ENCODE assay signal across 9 mouse cellular contexts in genomic region chr9:5345291-5345898, GRCm38 (mm10). TPM values are rescaled to one million over a fixed set of nuclear protein-coding genes. Genes with fewer than 3 reads are reported as not detected.
DNase-seq lines count a peak whose midpoint lies in the region; ATAC-seq and TF ChIP-seq lines count a peak whose summit lies in the region.
"Had no signal": no experiment of that assay in that cellular context is flagged by ENCODE, and none has a peak within 500 bp of the region (broad histone marks: within the 10 kb centered on the region; RNA-seq: fewer than 3 reads in every experiment).

TSS of gene Casp12 (plus strand) at chr9:5345430.

- no peaks in the 10 kb centered on the region for H3K4me1 ChIP-seq in stomach, embryonic 14.5 days (ENCODE audit: control insufficient read depth, insufficient read depth, low read length)
- H3K4me1 ChIP-seq in midbrain, embryonic 10.5 days: no peaks in the 10 kb centered on the region

- 29% methylated on average over 4 of the region's 4 CpGs for WGBS in stomach, embryonic 14.5 days
- WGBS in midbrain, embryonic 10.5 days: 75% methylated on average over 4 of the region's 4 CpGs

- H3K4me3 ChIP-seq in layer of hippocampus, adult 2 months: peak within 1 kb of the TSS; percentile 33; the same call in 1 of the 2 replicates
- no peak within 1 kb of the TSS for H3K4me3 ChIP-seq in stomach, embryonic 14.5 days (ENCODE audit: low read depth, low read length)
- H3K4me3 ChIP-seq in midbrain, embryonic 10.5 days: no peak within 1 kb of the TSS

- H3K9me3 ChIP-seq in stomach, embryonic 14.5 days (ENCODE audit: control insufficient read depth, low read depth, low read length): no peaks in the 10 kb centered on the region
- no peaks in the 10 kb centered on the region for H3K9me3 ChIP-seq in midbrain, embryonic 10.5 days (replicated peaks)

- no peak for DNase-seq in layer of hippocampus, adult 2 months (ENCODE audit: low spot score in 2 of 2)
- no peak for DNase-seq in layer of hippocampus, postnatal 10 days (ENCODE audit: low spot score in 2 of 2)
- DNase-seq in heart, adult 9 months (ENCODE audit: low spot score in 2 of 2): peak; percentile 70 to 77
- peak; percentile 6 for DNase-seq in kidney, postnatal 14 days
- no peak for DNase-seq in cerebellum, postnatal 14 days
- no peak for DNase-seq in midbrain, embryonic 10.5 days (ENCODE audit: low spot score)
- no peak for DNase-seq in testis, postnatal 14 days (ENCODE audit: low spot score)

- ATAC-seq in stomach, embryonic 14.5 days (ENCODE audit: insufficient number of reproducible peaks, insufficient read depth, low FRiP score, low read depth): peak; percentile 49; the same call in 1 of the 2 replicates

- peak within 1 kb of the TSS; percentile 48; the same call in 1 of the 2 replicates for H3K27ac ChIP-seq in layer of hippocampus, adult 2 months
- peak within 1 kb of the TSS; percentile 55; the same call in 1 of the 2 replicates for H3K27ac ChIP-seq in stomach, embryonic 14.5 days (ENCODE audit: low read length)
- no peak within 1 kb of the TSS for H3K27ac ChIP-seq in midbrain, embryonic 10.5 days (replicated peaks)
- H3K27ac ChIP-seq: liver, embryonic 14.5 days had no signal

- no peak for TF ChIP-seq CTCF in layer of hippocampus, adult 2 months (conservative IDR thresholded peaks at IDR 0.05)

- H3K9ac ChIP-seq in stomach, embryonic 14.5 days (replicated peaks; ENCODE audit: low read depth, low read length): no peak within 1 kb of the TSS
- H3K9ac ChIP-seq: liver, embryonic 14.5 days had no signal

- H3K36me3 ChIP-seq in stomach, embryonic 14.5 days (ENCODE audit: control insufficient read depth, insufficient read depth, low read length): no peaks in the 10 kb centered on the region
- no peaks in the 10 kb centered on the region for H3K36me3 ChIP-seq in midbrain, embryonic 10.5 days

- peak within 1 kb of the TSS; percentile 24; the same call in 1 of the 2 replicates for H3K4me2 ChIP-seq in stomach, embryonic 14.5 days (replicated peaks; ENCODE audit: low read depth, low read length)

- no peaks in the 10 kb centered on the region for H3K27me3 ChIP-seq in stomach, embryonic 14.5 days (ENCODE audit: control insufficient read depth, insufficient read depth, low read length)
- no peaks in the 10 kb centered on the region for H3K27me3 ChIP-seq in midbrain, embryonic 10.5 days (ENCODE audit: low read depth, poor library complexity, severe bottlenecking)

RNA-seq across cellular contexts. Expression of gene Casp12, which starts in this region (rescaled TPM):
- 1 to 10 TPM in 1 of 2 experiments, under 1 TPM in 1; 0.59 to 1.7 TPM for total RNA-seq in layer of hippocampus, adult 2 months (2021)
- 1 to 10 TPM; 1.5 to 1.8 TPM for total RNA-seq in layer of hippocampus, postnatal 10 days (2021)
- polyA plus RNA-seq in stomach, embryonic 14.5 days (2014; fragmentation: Nextera tagmentation; extraction: Ambion mirVana): 7.0 and 8.4 TPM in 2 replicates
- not detected in 2 replicates for polyA plus RNA-seq in midbrain, embryonic 10.5 days (2016; fragmentation: Nextera tagmentation; extraction: Ambion mirVana)

Comparison
In these comparisons a context has a peak if more than half of its experiments do, and no peak if none do; other contexts are left out.
1. DNase-seq: peak in heart, adult 9 months (2 of 2) and kidney, postnatal 14 days (single experiment); none in layer of hippocampus, adult 2 months (0 of 2), layer of hippocampus, postnatal 10 days (0 of 2), cerebellum, postnatal 14 days (0 of 2), midbrain, embryonic 10.5 days (single experiment) and testis, postnatal 14 days (single experiment).